Mouse (Mus musculus): ENCODE measurements at regions not wholly inside any gene's neighbourhood (a gene's known extent, or its start where the extent isn't known, plus 50 kb on each side); places are given as distances from the start of the nearest gene placed in this dataset.

DNA sequence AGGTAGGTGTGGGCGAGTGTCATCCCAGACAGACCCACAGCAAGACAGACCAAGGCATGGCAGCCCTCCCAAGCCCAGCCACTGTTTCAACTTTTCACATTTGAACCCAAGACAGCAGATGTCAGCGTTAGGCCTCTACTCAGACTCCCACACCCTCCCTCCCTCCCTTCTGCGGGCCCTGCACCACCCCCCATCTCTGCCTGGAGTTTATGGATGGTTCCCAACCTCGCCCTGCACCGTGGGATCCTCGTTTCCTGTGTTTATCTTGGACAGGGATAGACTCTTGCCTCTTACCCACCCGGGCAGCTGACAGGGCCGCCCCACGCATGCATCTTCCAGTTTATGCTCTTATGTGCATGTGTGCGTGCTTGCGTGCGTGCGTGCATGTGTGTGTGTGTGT lies 85.2 kb upstream of the Zbtb40 start:
- Histone ChIP-seq H3K4me3 (replicated peaks in 1 of 3; ENCODE audit: low read depth in 2 of 3, low read length in 2 of 3, poor library complexity in 1 of 3) (no peak overlapping the region), H3K4me1 (ENCODE audit: control insufficient read depth in 1 of 2, insufficient read depth in 2 of 2) (no peaks in the 10 kb centered on the region), H3K9me3 (replicated peaks; ENCODE audit: low read length) (no peaks in the 10 kb centered on the region), H3K9ac (ENCODE audit: insufficient read depth, low read depth) (no peak overlapping the region), H3K79me2 (replicated peaks; ENCODE audit: control insufficient read depth, extremely low read depth, insufficient read depth, poor library complexity, severe bottlenecking) (no peaks in the 10 kb centered on the region), H3K27me3 (replicated peaks) (peaks cover 97% of the 10 kb centered on the region), H3K27ac (ENCODE audit: insufficient read depth, low read depth) (no peak overlapping the region), H3K36me3 (replicated peaks in 1 of 2; ENCODE audit: control insufficient read depth in 1 of 2, insufficient read depth in 1 of 2, low read length in 1 of 2) (no peaks in the 10 kb centered on the region), H3K4me2 (ENCODE audit: insufficient read depth, low read depth, poor library complexity, severe bottlenecking) (no peak overlapping the region)
- in situ Hi-C loops (cut with MboI; ENCODE audit: low pct_ligation_motif_present, low pct_unique_long_range_greater_than_20kb, low sequenced_read_pairs) (no loop called here), dilution Hi-C loops (cut with MboI; ENCODE audit: extremely low pct_ligation_motif_present, extremely low pct_unique_long_range_greater_than_20kb, low sequenced_read_pairs) (no loop called here)
- TF ChIP-seq GABPA (IDR thresholded peaks at IDR 0.05; ENCODE audit: insufficient replicate concordance, low read depth, low read length) (no peak), SMC3 (IDR thresholded peaks at IDR 0.05; ENCODE audit: low read depth, low read length) (no peak), CHD1 (IDR thresholded peaks at IDR 0.05; ENCODE audit: low read depth, low read length) (no peak), EP300 (IDR thresholded peaks at IDR 0.05; ENCODE audit: low read length) (no peak), ETS1 (conservative IDR thresholded peaks at IDR 0.05; ENCODE audit: low read depth, low read length) (no peak), IRF4 (IDR thresholded peaks at IDR 0.05; ENCODE audit: low read depth, low read length) (no peak), POLR2A (IDR thresholded peaks at IDR 0.05; ENCODE audit: low read depth, low read length) (no peak), POLR2AphosphoS2 (IDR thresholded peaks at IDR 0.05; ENCODE audit: low read depth, low read length) (no peak), RCOR1 (conservative IDR thresholded peaks at IDR 0.05; ENCODE audit: low read depth, low read length) (no peak), NELFE (IDR thresholded peaks at IDR 0.05; ENCODE audit: low read depth, low read length) (no peak), JUN (IDR thresholded peaks at IDR 0.05; ENCODE audit: insufficient read depth, low read depth, low read length) (no peak), CHD2 (IDR thresholded peaks at IDR 0.05; ENCODE audit: low read length) (no peak), ZNF384 (IDR thresholded peaks at IDR 0.05; ENCODE audit: low read depth, low read length) (no peak), MAZ (IDR thresholded peaks at IDR 0.05; ENCODE audit: low read depth, low read length) (no peak), TBP (conservative IDR thresholded peaks at IDR 0.05; ENCODE audit: low read depth, low read length) (no peak), RAD21 (IDR thresholded peaks at IDR 0.05; ENCODE audit: low read depth, low read length) (no peak), CTCF (conservative IDR thresholded peaks at IDR 0.05 in 1 of 2, IDR thresholded peaks at IDR 0.05 in 1 of 2; ENCODE audit: low read depth in 2 of 2, low read length in 2 of 2) (no peak), USF2 (conservative IDR thresholded peaks at IDR 0.05; ENCODE audit: low read depth, low read length) (no peak), ZKSCAN1 (IDR thresholded peaks at IDR 0.05; ENCODE audit: borderline replicate concordance, low read depth, low read length) (no peak)
- no peak for DNase-seq (ENCODE audit: extremely low read depth)

DNA sequence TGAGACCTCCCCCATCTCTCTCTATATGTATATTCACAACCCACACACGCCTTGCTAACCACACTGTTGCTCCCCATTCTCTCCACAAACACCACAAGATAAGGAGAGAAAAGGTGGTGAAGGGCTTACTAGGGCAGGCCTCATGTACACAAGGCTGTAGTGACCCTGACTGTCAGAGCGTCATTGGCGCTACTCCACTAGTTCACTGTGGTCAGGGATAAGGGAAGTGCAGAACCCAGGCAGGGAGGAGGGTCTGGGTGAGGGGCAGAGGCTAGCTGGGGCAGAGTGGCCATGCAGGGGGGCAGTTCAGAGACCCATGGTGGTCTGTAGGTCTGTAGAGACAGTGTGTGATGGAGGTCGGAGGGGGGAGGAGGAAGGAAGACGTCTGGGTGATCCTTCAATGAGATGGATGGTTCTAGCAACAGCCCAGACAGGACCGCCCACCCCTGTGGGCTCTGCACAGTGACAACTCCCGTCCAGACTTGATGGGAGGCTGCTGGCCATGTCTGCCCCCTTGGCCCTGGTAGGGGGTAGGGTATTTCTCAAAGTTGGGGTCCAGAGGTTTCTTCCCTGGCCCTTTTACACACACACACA lies 82.1 kb upstream of the Zbtb40 start:
- no peak for TF ChIP-seq CHD2 (IDR thresholded peaks at IDR 0.05; ENCODE audit: low read length)
- TF ChIP-seq SIN3A (IDR thresholded peaks at IDR 0.05; ENCODE audit: low read length): no peak
- TF ChIP-seq MAX (IDR thresholded peaks at IDR 0.05; ENCODE audit: low read length): no peak
- no peak for TF ChIP-seq NELFE (IDR thresholded peaks at IDR 0.05; ENCODE audit: low read depth, low read length)
- no peak for TF ChIP-seq SMC3 (IDR thresholded peaks at IDR 0.05; ENCODE audit: low read depth, low read length)
- no peak for TF ChIP-seq ZNF384 (IDR thresholded peaks at IDR 0.05; ENCODE audit: low read depth, low read length)
- TF ChIP-seq BHLHE40 (IDR thresholded peaks at IDR 0.05; ENCODE audit: low read depth, low read length): no peak
- no peak for TF ChIP-seq NRF1 (IDR thresholded peaks at IDR 0.05; ENCODE audit: low read depth, low read length)
- TF ChIP-seq ZMIZ1 (IDR thresholded peaks at IDR 0.05; ENCODE audit: low read depth, low read length): no peak
- dilution Hi-C loops (cut with MboI; ENCODE audit: extremely low pct_ligation_motif_present, extremely low pct_unique_long_range_greater_than_20kb, low sequenced_read_pairs) (no loop called here), in situ Hi-C loops (cut with MboI; ENCODE audit: low pct_ligation_motif_present, low pct_unique_long_range_greater_than_20kb, low sequenced_read_pairs) (no loop called here)
- Histone ChIP-seq H3K4me1 (ENCODE audit: control insufficient read depth in 1 of 2, insufficient read depth in 2 of 2) (no peaks in the 10 kb centered on the region), H3K4me3 (replicated peaks in 1 of 3; ENCODE audit: low read depth in 2 of 3, low read length in 2 of 3, poor library complexity in 1 of 3) (no peak overlapping the region), H3K9me3 (replicated peaks; ENCODE audit: low read length) (no peaks in the 10 kb centered on the region), H3K36me3 (replicated peaks in 1 of 2; ENCODE audit: control insufficient read depth in 1 of 2, insufficient read depth in 1 of 2, low read length in 1 of 2) (no peaks in the 10 kb centered on the region), H3K27ac (ENCODE audit: insufficient read depth, low read depth) (no peak overlapping the region), H3K79me2 (replicated peaks; ENCODE audit: control insufficient read depth, extremely low read depth, insufficient read depth, poor library complexity, severe bottlenecking) (no peaks in the 10 kb centered on the region), H3K4me2 (ENCODE audit: insufficient read depth, low read depth, poor library complexity, severe bottlenecking) (no peak overlapping the region), H3K27me3 (replicated peaks) (peaks cover 95% of the 10 kb centered on the region), H3K9ac (ENCODE audit: insufficient read depth, low read depth) (no peak overlapping the region)
- DNase-seq (ENCODE audit: extremely low read depth): no peak

Data from CH12.LX (cell line).